ENCODE assay signal across 8 mouse cellular contexts in genomic region chr1:21014463-21014862, GRCm38 (mm10).
DNase-seq lines count a peak whose midpoint lies in the region; ATAC-seq and TF ChIP-seq lines count a peak whose summit lies in the region.

No protein-coding gene starts in this region.

- no peaks in the 10 kb centered on the region for H3K27me3 ChIP-seq in liver, embryonic 12.5 days (replicated peaks)
- no peaks in the 10 kb centered on the region for H3K27me3 ChIP-seq in liver, embryonic 11.5 days (replicated peaks; ENCODE audit: control insufficient read depth, insufficient read depth, low read length)

- ATAC-seq in liver, embryonic 12.5 days: 0 out of 2 replicates have a peak, but pooled peaks have one; percentile 46
- no peak for ATAC-seq in liver, embryonic 11.5 days (replicated peaks; ENCODE audit: low FRiP score)
- no peak for ATAC-seq in inflammation-experienced regulatory T-cells, adult 6 months

- WGBS in liver, embryonic 12.5 days (ENCODE audit: insufficient replicate concordance): 49% methylated on average over 8 of the region's 8 CpGs
- WGBS in liver, embryonic 11.5 days: 62% methylated on average over 8 of the region's 8 CpGs

- H3K4me2 ChIP-seq in liver, embryonic 12.5 days: no peak overlapping the region
- no peak overlapping the region for H3K4me2 ChIP-seq in liver, embryonic 11.5 days

- no peak for TF ChIP-seq POLR2A in embryonic fibroblast, embryonic 13.5 days (IDR thresholded peaks at IDR 0.05; ENCODE audit: low read depth, low read length)

- no peak for TF ChIP-seq CTCF in embryonic fibroblast, embryonic 13.5 days (IDR thresholded peaks at IDR 0.05; ENCODE audit: borderline replicate concordance, insufficient read depth, low read length)

- H3K27ac ChIP-seq in liver, embryonic 12.5 days: no peak overlapping the region
- H3K27ac ChIP-seq in liver, embryonic 11.5 days (ENCODE audit: low read depth, low read length): no peak overlapping the region
- H3K27ac ChIP-seq in embryonic fibroblast, embryonic 13.5 days (ENCODE audit: insufficient read depth, low read length): peak overlapping the region; percentile 69

- no peaks in the 10 kb centered on the region for H3K9me3 ChIP-seq in liver, embryonic 12.5 days (replicated peaks)
- no peaks in the 10 kb centered on the region for H3K9me3 ChIP-seq in liver, embryonic 11.5 days (ENCODE audit: control insufficient read depth, low read length)

- H3K4me3 ChIP-seq in liver, embryonic 12.5 days: no peak overlapping the region
- H3K4me3 ChIP-seq in liver, embryonic 11.5 days (ENCODE audit: low read depth, low read length): no peak overlapping the region
- no peak overlapping the region for H3K4me3 ChIP-seq in embryonic fibroblast, embryonic 13.5 days (ENCODE audit: insufficient read depth, low read length)

- 0 out of 2 replicates have a peak, but pooled peaks cover 2% of the 10 kb centered on the region for H3K4me1 ChIP-seq in liver, embryonic 12.5 days
- no peaks in the 10 kb centered on the region for H3K4me1 ChIP-seq in liver, embryonic 11.5 days (replicated peaks; ENCODE audit: control insufficient read depth, insufficient read depth, low read length)
- H3K4me1 ChIP-seq in embryonic fibroblast, embryonic 13.5 days (ENCODE audit: control insufficient read depth, insufficient read depth, low read length): peaks cover 12% of the 10 kb centered on the region

- no peak for DNase-seq in liver, embryonic 11.5 days (ENCODE audit: low spot score)
- peak; percentile 71 for DNase-seq in heart, postnatal 4 days
- DNase-seq in lung, postnatal 14 days: peak; percentile 62
- peak; percentile 60 to 70 for DNase-seq in urinary bladder, postnatal 4 days (ENCODE audit: low spot score in 2 of 2)
- DNase-seq in layer of hippocampus, postnatal 14 days (ENCODE audit: low spot score in 2 of 2): no peak

- H3K36me3 ChIP-seq in liver, embryonic 12.5 days: peaks cover 14% of the 10 kb centered on the region; the same call in 1 of the 2 replicates
- H3K36me3 ChIP-seq in liver, embryonic 11.5 days (ENCODE audit: control insufficient read depth, insufficient read depth, low read length): no peaks in the 10 kb centered on the region

- no peak overlapping the region for H3K9ac ChIP-seq in liver, embryonic 12.5 days
- H3K9ac ChIP-seq in liver, embryonic 11.5 days (ENCODE audit: low read depth, low read length): no peak overlapping the region

Comparison
In these comparisons a context has a peak if more than half of its experiments do, and no peak if none do; other contexts are left out.
1. DNase-seq: peak in heart, postnatal 4 days (single experiment), lung, postnatal 14 days (single experiment) and urinary bladder, postnatal 4 days (2 of 2); none in liver, embryonic 11.5 days (single experiment) and layer of hippocampus, postnatal 14 days (0 of 2).